Comparison of ENCODE assay signal across 16 mouse cellular contexts in the genomic region with DNA sequence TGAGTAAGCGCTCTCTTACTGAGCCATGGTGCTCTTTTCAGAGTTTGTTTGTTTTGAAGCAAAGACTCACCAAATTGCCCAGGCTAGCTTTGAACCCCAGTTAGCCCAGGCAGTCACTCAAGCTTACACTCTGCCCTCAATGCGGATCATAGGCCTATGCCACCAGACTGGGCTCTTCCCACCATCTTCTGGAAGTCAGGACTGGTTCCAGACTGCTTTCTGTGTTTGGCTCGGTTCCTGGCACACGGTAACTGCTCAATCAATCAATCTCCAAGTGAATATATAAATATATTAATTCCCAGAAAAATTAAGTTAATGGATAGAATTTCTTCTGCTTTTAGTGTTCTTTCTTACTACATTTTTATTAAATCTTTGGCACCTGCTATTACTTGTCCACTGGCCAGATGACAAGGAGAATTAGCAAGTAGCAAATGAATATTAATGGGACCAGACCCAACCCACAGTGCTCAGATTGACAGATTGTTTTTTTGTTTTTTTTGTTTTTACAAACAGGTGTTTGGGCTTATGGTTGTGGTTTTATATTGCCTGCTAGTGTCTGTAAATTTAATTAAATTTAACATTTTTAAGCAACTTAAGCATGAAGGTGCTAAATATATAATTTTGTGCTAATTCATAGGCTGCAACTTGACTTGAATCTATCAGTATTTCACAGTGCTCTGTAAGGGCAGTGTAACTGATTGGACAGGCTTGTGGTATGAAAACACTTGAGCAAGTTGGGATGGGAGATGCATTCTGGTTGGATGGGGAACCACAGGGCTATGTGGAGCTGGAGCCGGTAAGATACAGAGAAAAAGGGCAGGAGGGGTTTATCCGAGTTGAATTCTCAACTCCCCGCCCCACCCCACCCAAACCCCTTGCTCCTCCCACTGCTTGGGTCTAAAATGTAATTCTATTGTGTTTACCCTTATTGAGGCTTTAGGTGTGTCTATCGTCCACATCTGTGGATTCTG. TPM values are rescaled to one million over a fixed set of nuclear protein-coding genes. Genes with fewer than 3 reads are reported as not detected.
DNase-seq lines count a peak whose midpoint lies in the region; ATAC-seq and TF ChIP-seq lines count a peak whose summit lies in the region.
"Had no signal": no experiment of that assay in that cellular context is flagged by ENCODE, and none has a peak within 500 bp of the region (broad histone marks: within the 10 kb centered on the region; RNA-seq: fewer than 3 reads in every experiment).

No protein-coding gene starts in this region.

- H3K4me1 ChIP-seq in forebrain, embryonic 14.5 days (ENCODE audit: control insufficient read depth, insufficient read depth, low read length), result no peaks in the 10 kb centered on the region
- H3K4me1 ChIP-seq in forebrain, embryonic 11.5 days (replicated peaks; ENCODE audit: control insufficient read depth, insufficient read depth, low read length), result no peaks in the 10 kb centered on the region
- peaks cover 11% of the 10 kb centered on the region for H3K4me1 ChIP-seq in hindbrain, embryonic 10.5 days (replicated peaks)
- H3K4me1 ChIP-seq in hindbrain, postnatal 0 days (ENCODE audit: insufficient read depth, low read length), result peaks cover 5% of the 10 kb centered on the region; the same call in 1 of the 2 replicates
- peaks cover 13% of the 10 kb centered on the region for H3K4me1 ChIP-seq in embryonic facial prominence, embryonic 10.5 days

- no peak overlapping the region for H3K4me2 ChIP-seq in forebrain, embryonic 14.5 days (ENCODE audit: low read length)
- H3K4me2 ChIP-seq in forebrain, embryonic 11.5 days (ENCODE audit: low read depth, low read length, severe bottlenecking), result no peak overlapping the region
- no peak overlapping the region for H3K4me2 ChIP-seq in hindbrain, postnatal 0 days (ENCODE audit: low read depth, low read length)
- H3K4me2 ChIP-seq: hindbrain, embryonic 13.5 days; midbrain, embryonic 11.5 days had no signal

- no peak for TF ChIP-seq CTCF in hindbrain, postnatal 0 days (IDR thresholded peaks at IDR 0.05; ENCODE audit: low read depth)

- no peak overlapping the region for H3K27ac ChIP-seq in forebrain, embryonic 14.5 days (ENCODE audit: low read depth, low read length)
- H3K27ac ChIP-seq in forebrain, embryonic 11.5 days (ENCODE audit: low read depth, low read length), result no peak overlapping the region
- H3K27ac ChIP-seq in hindbrain, embryonic 10.5 days, result peak overlapping the region; percentile 71
- H3K27ac ChIP-seq in hindbrain, postnatal 0 days, result no peak overlapping the region
- peak overlapping the region; percentile 44; the same call in 1 of the 2 replicates for H3K27ac ChIP-seq in embryonic facial prominence, embryonic 10.5 days (replicated peaks)
- H3K27ac ChIP-seq: hindbrain, embryonic 13.5 days; layer of hippocampus, adult 2 months had no signal

- no peak overlapping the region for H3K9ac ChIP-seq in forebrain, embryonic 14.5 days (ENCODE audit: low read length)
- no peak overlapping the region for H3K9ac ChIP-seq in forebrain, embryonic 11.5 days (ENCODE audit: low read length)
- no peak overlapping the region for H3K9ac ChIP-seq in hindbrain, postnatal 0 days (replicated peaks; ENCODE audit: low read length)
- H3K9ac ChIP-seq: hindbrain, embryonic 13.5 days had no signal

- DNase-seq in forebrain, embryonic 14.5 days (ENCODE audit: low spot score), result peak; percentile 60
- no peak for DNase-seq in forebrain, embryonic 11.5 days (ENCODE audit: low spot score)
- DNase-seq in hindbrain, embryonic 10.5 days (ENCODE audit: low spot score), result no peak
- no peak for DNase-seq in hindbrain, postnatal 0 days (ENCODE audit: low spot score)
- no peak for DNase-seq in embryonic facial prominence, embryonic 10.5 days (ENCODE audit: low spot score)
- no peak for DNase-seq in thymus, postnatal 36 days
- DNase-seq: adrenal gland, adult 2 months; B cell, adult 2 months; cerebellum, adult 18-20 months; lung, postnatal 10 days had no signal

- no peaks in the 10 kb centered on the region for H3K9me3 ChIP-seq in forebrain, embryonic 14.5 days (replicated peaks; ENCODE audit: control insufficient read depth, low read length)
- no peaks in the 10 kb centered on the region for H3K9me3 ChIP-seq in forebrain, embryonic 11.5 days (ENCODE audit: control insufficient read depth, low read length)
- 0 out of 2 replicates have a peak, but pooled peaks cover 2% of the 10 kb centered on the region for H3K9me3 ChIP-seq in hindbrain, embryonic 10.5 days
- no peaks in the 10 kb centered on the region for H3K9me3 ChIP-seq in hindbrain, postnatal 0 days (ENCODE audit: low read length)
- H3K9me3 ChIP-seq in embryonic facial prominence, embryonic 10.5 days, result 0 out of 2 replicates have a peak, but pooled peaks cover 3% of the 10 kb centered on the region

- H3K27me3 ChIP-seq in forebrain, embryonic 14.5 days (replicated peaks; ENCODE audit: control insufficient read depth, insufficient read depth, low read length), result no peaks in the 10 kb centered on the region
- no peaks in the 10 kb centered on the region for H3K27me3 ChIP-seq in forebrain, embryonic 11.5 days (ENCODE audit: control insufficient read depth, insufficient read depth, low read length)
- no peaks in the 10 kb centered on the region for H3K27me3 ChIP-seq in hindbrain, embryonic 10.5 days (ENCODE audit: insufficient read depth, poor library complexity, severe bottlenecking)
- H3K27me3 ChIP-seq in hindbrain, postnatal 0 days (ENCODE audit: insufficient read depth, low read length), result no peaks in the 10 kb centered on the region
- H3K27me3 ChIP-seq in embryonic facial prominence, embryonic 10.5 days (replicated peaks; ENCODE audit: low read depth, poor library complexity, severe bottlenecking), result no peaks in the 10 kb centered on the region
- H3K27me3 ChIP-seq: hindbrain, embryonic 13.5 days had no signal

- ATAC-seq in forebrain, embryonic 14.5 days, result peak; percentile 74; the same call in 1 of the 2 replicates
- no peak for ATAC-seq in forebrain, embryonic 11.5 days (replicated peaks; ENCODE audit: low FRiP score)
- no peak for ATAC-seq in hindbrain, postnatal 0 days
- peak; percentile 64 for ATAC-seq in megakaryocyte progenitor cell, adult 5-6 weeks (replicated peaks; ENCODE audit: poor library complexity)
- no peak for ATAC-seq in megakaryocyte, adult 5-6 weeks (ENCODE audit: poor library complexity, severe bottlenecking)
- ATAC-seq: intestine, embryonic 16.5 days had no signal

- no peaks in the 10 kb centered on the region for H3K36me3 ChIP-seq in forebrain, embryonic 14.5 days (ENCODE audit: control insufficient read depth, insufficient read depth, low read length)
- H3K36me3 ChIP-seq in forebrain, embryonic 11.5 days (ENCODE audit: control insufficient read depth, insufficient read depth, low read length), result no peaks in the 10 kb centered on the region
- no peaks in the 10 kb centered on the region for H3K36me3 ChIP-seq in hindbrain, embryonic 10.5 days
- no peaks in the 10 kb centered on the region for H3K36me3 ChIP-seq in hindbrain, postnatal 0 days (ENCODE audit: insufficient read depth, low read length)
- no peaks in the 10 kb centered on the region for H3K36me3 ChIP-seq in embryonic facial prominence, embryonic 10.5 days (replicated peaks)
- H3K36me3 ChIP-seq: hindbrain, embryonic 13.5 days had no signal

- no peak overlapping the region for H3K4me3 ChIP-seq in forebrain, embryonic 14.5 days (ENCODE audit: low read depth, low read length)
- H3K4me3 ChIP-seq in forebrain, embryonic 11.5 days (ENCODE audit: low read depth, low read length), result no peak overlapping the region
- no peak overlapping the region for H3K4me3 ChIP-seq in hindbrain, embryonic 10.5 days
- H3K4me3 ChIP-seq in hindbrain, postnatal 0 days (ENCODE audit: low read length), result no peak overlapping the region
- no peak overlapping the region for H3K4me3 ChIP-seq in embryonic facial prominence, embryonic 10.5 days
- H3K4me3 ChIP-seq: hindbrain, embryonic 13.5 days; layer of hippocampus, adult 2 months had no signal

- 73% methylated on average over 8 of the region's 8 CpGs for WGBS in forebrain, embryonic 14.5 days
- 87% methylated on average over 8 of the region's 8 CpGs for WGBS in forebrain, embryonic 11.5 days
- 86% methylated on average over 8 of the region's 8 CpGs for WGBS in hindbrain, embryonic 10.5 days
- 68% methylated on average over 8 of the region's 8 CpGs for WGBS in hindbrain, postnatal 0 days
- WGBS in embryonic facial prominence, embryonic 10.5 days, result 87% methylated on average over 8 of the region's 8 CpGs

RNA-seq across cellular contexts. Expression of a gene that starts 20.0 kb away (rescaled TPM):
- 30.0 and 45.6 TPM in 2 replicates for polyA plus RNA-seq in forebrain, embryonic 14.5 days (2014; fragmentation: Nextera tagmentation; extraction: Ambion mirVana)
- polyA plus RNA-seq in forebrain, embryonic 11.5 days (2014; fragmentation: Nextera tagmentation; extraction: Ambion mirVana), result 19.1 and 19.3 TPM in 2 replicates
- 29.9 and 37.4 TPM in 2 replicates for polyA plus RNA-seq in hindbrain, embryonic 10.5 days (2016; fragmentation: Nextera tagmentation; extraction: Ambion mirVana)
- total RNA-seq in hindbrain, postnatal 0 days (2014; rRNA removed), result 76.3 and 84.0 TPM in 2 replicates
- polyA plus RNA-seq in hindbrain, postnatal 0 days (2015; fragmentation: Nextera tagmentation; extraction: Ambion mirVana), result 62.1 and 65.7 TPM in 2 replicates
- 52.1 and 59.2 TPM in 2 replicates for polyA plus RNA-seq in embryonic facial prominence, embryonic 10.5 days (2016; fragmentation: Nextera tagmentation; extraction: Ambion mirVana)
- 0.68 and 1.1 TPM in 2 replicates for total RNA-seq in megakaryocyte progenitor cell, adult 5-6 weeks (2015)
- total RNA-seq in megakaryocyte progenitor cell, adult 5-6 weeks (2017), result 1.1 and 1.3 TPM in 2 replicates
- total RNA-seq in megakaryocyte, adult 5-6 weeks (2015), result 0.11 TPM in 1 of 2 replicates, not detected in the other
- total RNA-seq in megakaryocyte, adult 5-6 weeks (2017), result 0.40 and 0.57 TPM in 2 replicates

Comparison
In these comparisons a context has a peak if more than half of its experiments do, and no peak if none do; other contexts are left out.
1. ATAC-seq: peak in forebrain, embryonic 14.5 days (single experiment) and megakaryocyte progenitor cell, adult 5-6 weeks (single experiment); none in forebrain, embryonic 11.5 days (single experiment), hindbrain, postnatal 0 days (single experiment) and megakaryocyte, adult 5-6 weeks (single experiment).
2. H3K27ac ChIP-seq: peak in hindbrain, embryonic 10.5 days (single experiment) and embryonic facial prominence, embryonic 10.5 days (single experiment); none in forebrain, embryonic 14.5 days (single experiment), forebrain, embryonic 11.5 days (single experiment) and hindbrain, postnatal 0 days (single experiment).